Mouse (Mus musculus): ENCODE results near the gene Trim62.
A peak's percentile ranks its signal among the peaks of the same experiment; 100 is the strongest.

Gene Trim62

DNA sequence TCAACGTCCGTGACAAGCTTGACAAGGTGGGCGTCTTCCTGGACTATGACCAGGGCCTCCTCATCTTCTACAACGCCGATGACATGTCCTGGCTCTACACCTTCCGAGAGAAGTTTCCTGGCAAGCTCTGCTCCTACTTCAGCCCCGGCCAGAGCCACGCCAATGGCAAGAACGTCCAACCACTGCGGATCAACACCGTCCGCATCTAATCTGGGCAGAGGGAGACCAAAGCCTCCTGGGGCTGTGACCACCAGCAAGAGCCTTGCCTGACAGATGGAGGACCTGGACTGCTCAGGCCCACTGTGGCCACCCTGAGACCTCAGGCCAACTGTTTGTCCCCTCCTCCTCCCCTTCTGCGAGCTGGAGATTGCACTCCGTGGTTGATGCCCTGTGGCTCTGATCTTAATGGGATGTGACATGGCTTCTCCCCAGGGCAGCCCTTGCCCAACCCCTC is 26.0 kb downstream of the Trim62 start:
- DNase-seq (ENCODE audit: low spot score): no peak

DNA sequence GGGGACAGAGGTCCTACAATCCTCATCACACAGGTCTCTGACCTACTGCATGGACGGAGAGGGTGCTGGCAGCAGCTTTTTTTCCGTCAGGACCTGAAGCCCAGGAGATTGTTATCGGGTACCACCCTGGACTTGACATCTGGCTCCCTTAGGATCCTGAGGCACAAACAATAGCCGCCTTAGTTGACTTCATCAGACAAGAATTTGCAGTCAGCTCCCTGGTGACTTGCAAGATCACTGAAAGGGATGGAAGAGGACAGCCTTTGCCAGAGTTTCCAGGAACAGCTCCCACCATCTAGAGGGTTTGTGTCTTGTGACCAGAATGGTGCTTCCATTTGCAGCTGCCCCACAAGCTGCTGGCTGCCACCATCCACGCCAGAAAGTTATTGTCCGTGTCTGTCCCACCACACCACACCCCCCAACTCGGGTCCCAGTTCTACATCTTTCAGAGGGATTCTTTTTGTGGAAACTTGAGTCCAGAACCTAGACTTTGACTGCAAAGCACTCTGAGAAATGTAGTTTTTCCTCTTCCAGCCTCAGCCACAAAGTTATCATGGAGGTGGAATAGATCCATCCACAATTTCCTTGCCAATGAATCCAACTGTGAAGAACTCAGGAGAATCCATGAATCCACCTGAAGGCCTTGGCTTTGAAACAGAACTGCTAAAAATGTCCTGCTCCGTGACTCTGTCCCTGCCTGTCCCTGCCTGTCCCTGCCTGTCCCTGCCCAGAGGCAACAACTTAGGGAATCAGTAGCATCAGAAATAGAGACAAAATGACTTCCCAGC is 27.1 kb downstream of the Trim62 start:
- DNase-seq (ENCODE audit: low spot score): no peak

DNA sequence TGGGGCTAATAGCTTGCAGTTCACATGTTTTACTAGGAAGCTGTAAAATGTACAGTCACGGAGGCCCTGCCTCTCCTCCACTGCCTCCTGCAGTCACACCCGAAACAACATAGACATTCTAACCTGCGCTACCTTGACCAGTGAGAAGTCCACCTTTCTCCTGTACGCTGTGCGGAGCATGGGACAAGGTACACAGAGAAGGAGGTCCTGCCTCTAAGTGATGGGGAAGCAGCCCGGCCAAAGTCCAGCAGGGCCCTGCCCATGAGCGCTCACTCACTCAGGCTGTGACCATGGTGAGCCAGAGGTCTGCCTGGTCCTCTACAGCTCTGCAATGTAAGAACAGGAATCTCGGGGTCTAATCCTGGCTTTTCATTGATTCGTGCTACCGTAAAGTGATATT is 28.7 kb downstream of the Trim62 start:
- no peak for DNase-seq (ENCODE audit: low spot score)

DNA sequence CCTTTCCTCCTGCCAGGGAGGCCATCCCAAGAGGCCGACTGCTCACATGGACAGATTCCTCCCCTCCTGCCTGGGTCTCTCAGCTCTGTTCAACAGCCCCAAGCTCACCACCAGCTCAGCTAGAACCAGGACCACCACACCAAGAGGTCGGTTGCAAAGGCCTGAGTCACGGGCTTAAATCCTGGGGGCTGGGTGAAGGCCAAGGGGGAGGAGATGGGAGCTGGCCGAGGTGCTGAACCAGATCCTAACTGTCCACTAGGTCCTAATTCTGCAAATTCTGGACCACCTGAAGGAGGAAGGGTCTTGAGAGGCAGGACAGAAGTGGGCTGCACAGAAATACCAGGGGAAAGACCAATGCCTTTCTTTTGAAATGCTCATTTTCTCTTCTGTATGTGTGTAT is 30.4 kb downstream of the Trim62 start:
- DNase-seq (ENCODE audit: low spot score): no peak

DNA sequence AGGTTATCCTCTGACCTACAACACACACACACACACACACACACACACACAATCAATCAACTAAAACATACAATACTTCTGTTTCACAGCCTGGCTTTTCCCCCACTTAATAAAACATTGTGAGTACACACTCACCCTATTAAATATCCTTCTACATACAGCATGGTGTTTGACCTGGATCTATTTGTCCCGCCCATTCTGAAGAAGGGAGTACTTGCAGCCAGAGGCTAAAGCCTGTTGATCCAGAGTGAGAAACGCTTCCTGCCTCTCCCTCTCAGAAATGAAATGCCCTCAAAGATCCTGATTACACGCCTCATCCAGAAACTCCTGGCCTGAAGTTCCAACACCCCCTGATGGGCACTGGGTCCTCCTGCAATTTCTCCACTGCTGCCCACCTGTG is 33.7 kb downstream of the Trim62 start:
- DNase-seq (ENCODE audit: low spot score): no peak

DNA sequence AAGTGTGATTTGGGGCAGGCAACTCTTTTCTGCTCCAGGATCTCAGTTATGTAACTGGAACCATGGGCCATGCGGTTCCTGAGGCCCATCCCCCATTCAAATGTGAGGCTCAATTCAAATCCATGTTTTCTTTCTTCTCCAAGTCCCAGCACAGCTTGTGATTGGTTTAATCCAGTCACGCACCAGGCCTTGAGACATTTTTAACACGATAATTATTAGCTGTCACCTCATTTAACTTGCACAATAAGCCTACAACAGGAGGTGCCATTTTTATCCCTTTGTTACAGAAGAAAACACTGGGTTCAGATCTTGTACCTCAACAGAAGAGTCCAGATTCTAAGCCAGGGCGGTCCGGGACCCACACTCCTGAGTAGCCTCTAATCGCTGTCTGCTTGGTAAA is 34.4 kb downstream of the Trim62 start:
- no peak for DNase-seq (ENCODE audit: low spot score)

DNA sequence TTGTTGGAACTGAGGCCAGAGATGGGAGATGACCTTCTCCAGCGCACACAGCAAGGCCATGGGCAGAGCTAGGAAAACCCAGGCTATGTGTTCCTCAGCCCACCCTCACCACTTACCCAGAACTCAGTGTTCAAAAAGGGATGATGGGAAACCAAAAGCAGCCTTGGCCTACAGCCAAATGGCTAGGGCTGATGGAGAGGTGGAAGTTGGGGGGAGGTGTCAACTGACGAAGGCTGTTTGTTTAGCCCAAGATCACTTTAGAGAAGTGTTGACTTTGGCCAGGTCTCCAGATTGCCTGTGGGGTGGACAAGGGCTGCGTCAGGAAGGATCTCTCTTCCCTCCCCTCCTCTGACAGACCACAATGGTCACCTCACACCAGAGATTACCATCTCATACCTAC is 34.8 kb downstream of the Trim62 start:
- DNase-seq (ENCODE audit: low spot score): no peak

DNA sequence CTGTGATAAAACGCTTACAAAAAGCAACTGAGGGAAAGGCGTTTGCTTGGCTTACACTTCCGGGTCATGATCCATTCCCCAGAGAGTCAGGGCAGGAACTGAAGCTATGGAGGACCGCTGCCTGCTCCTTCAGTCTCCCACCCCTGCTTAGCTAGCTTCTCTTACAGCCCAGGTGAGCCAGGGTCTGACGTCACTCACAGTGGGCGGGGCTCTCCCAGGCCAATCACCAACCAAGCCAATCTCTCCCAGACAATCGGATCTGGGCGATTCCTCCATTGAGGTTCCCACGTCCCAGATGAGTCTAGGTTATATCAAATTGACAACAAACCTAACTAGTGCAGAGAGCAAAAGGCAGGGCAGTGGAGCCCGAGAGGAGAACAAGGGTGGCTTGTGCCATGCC is 35.7 kb downstream of the Trim62 start:
- DNase-seq (ENCODE audit: low spot score): no peak

DNA sequence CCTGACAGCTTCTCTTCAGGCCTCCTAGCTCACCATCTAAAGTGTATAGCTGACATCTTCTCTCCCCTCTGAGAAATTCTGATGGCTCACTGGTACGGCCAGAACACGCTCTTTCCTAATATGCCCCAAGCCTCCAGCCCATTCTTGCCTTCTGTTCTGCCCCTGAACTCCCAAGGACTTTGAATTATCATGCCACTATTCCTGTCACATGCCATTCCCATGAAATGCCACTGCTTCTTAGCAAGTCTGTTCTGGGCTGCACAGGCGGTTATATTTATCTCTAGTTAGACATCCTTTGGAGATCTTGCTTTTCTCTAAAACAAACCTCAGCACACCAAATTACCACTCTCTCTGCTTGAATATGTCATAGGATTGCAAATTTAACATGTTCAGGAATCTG is 40.2 kb downstream of the Trim62 start:
- DNase-seq (ENCODE audit: low spot score): no peak

DNA sequence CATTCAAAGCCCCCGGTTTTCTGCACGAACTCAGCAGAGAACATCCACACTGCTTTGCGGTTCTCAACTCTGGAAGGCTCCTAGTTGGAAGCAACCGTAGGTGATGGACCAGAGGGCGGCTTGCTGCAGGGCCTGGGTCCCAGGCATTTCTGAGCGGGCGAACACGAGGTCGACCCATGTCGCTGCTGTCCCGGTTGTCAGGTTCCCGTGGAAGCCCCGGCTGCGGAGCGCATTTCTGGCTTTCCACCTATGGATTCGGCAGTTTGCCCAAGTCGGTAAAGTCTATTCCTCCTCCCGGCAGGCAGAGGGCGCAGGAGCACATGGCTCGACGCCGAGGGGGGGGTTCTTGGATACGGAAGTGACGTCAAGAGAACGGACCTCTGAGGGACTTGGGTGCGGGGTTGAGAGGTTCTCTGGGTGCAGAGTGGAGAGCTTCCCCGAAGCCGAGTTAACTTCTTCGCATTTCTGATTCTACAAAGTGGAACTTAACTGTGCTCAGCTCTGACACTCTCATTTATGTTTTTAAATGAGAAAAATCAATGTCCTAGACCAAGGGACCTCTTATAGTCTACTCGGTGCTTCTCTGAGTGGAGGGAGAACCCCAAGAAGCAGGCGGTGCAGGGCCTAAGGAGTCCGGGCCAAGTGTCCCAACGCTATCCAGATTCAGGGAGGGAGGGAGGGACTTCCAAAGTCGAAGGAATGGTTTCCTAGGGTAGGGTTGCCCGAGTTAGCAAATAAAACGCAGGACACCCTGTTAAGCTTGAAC is 41.6 kb downstream of the Trim62 start:
- peak; percentile 49 for DNase-seq (ENCODE audit: low spot score)

DNA sequence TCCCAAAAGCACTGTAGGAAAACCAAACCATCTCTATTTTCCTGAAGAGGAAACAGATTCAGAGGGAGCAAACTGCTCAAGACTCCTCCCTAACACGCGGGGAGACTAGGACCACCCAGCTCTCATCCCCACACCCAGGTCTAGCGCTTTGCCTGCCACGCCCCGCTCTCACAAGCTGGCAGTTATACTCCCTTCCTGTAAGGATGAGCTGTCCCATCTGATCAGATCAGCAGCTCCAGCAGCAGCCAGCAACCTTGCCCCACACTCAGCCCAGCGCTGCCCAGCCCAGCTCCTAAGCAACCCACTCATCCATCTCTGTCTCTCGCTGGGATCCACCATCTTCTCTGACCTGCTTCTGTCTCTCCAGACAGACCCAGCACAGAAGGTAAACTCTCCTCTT is 49.4 kb downstream of the Trim62 start:
- no peak for DNase-seq (ENCODE audit: low spot score)

DNA sequence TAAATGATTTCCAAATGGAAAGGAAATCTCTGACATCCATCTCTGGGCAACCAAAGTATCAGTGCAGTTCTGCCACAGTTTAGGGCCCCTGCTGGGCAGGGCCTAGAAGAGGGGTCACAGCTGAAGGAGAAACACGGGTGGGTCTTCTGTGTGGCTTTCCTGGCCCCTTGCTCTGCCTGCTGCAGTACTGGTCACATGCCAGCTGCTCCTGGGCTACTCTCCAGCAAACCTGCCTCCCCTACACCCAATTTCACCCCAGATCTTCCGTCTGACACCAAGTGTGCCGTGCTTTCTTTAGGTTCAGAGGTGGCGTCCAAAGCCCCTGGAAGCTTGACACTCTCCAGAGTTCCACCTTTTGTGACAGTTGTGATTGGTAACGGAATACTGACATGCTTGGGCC is 52.2 kb downstream of the Trim62 start:
- DNase-seq (ENCODE audit: low spot score): no peak

DNA sequence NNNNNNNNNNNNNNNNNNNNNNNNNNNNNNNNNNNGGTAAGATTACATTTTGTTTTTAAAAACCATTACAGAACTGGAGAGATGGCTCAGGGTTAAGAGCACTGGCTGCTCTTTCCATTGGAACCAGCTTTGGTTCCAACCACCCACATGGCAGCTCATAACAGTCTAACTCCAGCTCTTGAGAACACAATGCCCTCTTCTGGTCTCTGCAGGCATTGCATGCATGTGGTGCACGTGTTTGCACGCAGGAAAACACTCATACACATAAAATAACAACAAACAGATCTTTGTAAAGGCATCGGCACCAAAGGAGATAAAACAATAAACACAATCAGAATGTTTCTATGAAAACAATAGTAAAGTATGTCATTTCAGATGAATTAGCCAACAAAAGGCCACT is 59.0 kb downstream of the Trim62 start:
- DNase-seq (ENCODE audit: low spot score): no peak

DNA sequence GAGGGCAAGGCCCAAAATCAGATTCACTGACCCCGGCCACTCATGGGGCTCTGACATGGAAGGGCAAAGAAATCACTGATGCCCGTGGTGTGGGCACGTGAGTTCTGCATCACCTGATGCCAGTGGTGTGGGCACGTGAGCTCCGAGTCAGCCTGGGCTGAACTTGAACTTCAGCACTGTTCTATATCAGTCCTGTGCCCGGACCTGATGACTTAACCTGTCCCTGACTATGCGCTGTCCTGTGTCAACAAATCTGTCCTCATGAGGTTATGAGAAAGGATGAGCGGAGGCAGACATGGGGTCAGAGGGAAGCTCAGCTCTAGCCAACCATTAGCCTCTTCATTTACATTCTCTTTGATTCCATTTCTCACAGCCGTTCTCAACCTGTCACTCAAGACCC is 63.4 kb downstream of the Trim62 start:
- DNase-seq (ENCODE audit: low spot score): no peak

DNA sequence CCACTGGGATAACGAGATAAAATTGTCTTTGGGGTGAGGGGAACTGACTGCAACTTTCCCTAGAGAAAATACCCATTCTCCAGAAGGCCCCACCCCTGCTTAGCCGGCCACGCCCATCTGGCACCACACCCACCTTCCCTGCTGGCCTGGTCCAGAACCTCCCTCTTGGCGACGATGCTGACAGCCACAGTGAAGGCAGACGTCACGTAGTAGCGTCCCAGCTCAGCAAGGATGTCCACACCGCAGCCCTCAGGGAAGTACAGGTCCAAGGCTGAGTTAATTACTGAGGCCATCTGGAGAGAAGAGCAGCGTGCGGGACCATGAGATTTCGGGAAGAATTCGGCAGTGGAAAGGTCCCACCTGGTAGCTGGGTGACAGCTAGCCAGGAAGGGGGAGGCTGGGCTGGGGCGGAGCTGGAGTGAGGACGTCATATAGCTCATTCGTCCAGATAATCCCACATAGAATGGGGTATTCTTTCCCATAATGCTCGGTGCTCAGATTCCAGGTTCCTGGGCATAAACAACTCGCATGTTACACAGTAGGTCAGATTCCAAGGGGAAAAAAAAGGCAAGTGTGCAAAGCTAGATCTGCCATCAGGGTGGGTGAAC is 64.0 kb downstream of the Trim62 start:
- no peak for DNase-seq (ENCODE audit: low spot score)

DNA sequence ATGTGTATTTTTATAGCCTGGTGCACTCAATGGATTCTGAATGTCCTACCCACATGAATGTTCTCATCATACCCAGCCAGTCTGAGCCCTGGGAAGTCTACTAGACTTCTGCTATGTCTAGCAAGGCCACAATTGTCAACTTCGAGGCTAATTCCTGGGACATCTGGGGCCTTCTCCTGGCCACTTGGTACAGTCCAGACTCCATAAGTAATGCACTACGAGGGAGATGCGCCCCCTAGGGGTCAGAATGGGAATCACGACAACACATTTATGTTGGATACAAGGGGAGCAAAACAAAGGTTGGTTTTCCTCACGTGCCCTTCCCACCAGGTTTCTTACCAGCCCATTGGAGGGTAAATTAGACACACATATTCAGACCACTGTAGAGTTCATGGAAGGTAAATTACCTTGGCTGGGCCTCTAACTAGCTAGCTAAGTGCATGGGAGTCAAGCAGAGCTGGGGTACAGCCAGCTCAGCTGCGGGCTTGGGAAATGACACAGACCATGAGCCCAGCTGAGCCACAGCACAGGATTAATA is 64.8 kb downstream of the Trim62 start:
- DNase-seq (ENCODE audit: low spot score): no peak

DNA sequence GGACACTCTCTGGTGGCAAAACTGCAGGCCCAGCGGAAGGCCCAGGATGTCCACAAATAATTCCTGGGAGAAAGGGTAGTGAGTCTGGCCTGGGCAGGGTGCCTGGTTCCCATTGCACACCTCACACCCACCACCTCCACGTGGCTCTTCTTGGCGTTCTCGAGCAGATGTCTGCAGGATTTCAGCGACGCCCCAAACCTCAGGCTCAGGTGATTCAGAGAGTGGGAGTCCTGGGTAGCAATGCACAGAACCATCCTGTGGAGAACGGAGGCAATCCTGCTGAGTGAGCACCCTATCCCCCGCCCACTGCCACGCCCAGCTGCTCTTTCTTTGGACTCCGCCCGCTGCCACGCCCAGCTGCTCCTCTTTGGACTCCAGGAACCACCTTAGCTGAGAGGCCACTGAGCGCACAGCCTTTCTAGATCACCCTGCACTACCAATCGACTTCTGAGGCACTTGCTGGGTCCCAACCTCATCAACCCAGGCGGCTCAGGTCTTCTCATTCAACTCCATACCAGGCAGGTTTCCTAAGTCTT is 66.2 kb downstream of the Trim62 start:
- no peak for DNase-seq (ENCODE audit: low spot score)

DNA sequence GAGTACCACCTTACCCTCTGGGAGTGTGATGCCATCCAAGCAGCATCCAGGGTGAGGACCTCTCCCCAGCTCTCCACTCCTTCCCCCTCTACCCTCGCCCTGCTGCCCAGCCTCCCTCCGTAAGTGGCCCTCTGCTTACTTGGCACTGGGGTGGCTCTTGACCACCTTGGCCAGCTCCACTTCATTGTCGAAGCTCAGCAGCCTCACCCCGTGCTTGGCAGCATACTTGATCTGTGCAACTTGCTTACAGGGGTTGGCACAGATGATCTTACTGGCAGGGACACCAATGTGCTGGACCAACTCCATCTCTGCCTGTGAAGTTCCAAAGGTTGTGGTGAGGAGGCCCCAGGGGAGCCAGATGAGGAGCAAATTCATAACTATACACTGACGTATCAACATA is 67.1 kb downstream of the Trim62 start:
- no peak for DNase-seq (ENCODE audit: low spot score)

DNA sequence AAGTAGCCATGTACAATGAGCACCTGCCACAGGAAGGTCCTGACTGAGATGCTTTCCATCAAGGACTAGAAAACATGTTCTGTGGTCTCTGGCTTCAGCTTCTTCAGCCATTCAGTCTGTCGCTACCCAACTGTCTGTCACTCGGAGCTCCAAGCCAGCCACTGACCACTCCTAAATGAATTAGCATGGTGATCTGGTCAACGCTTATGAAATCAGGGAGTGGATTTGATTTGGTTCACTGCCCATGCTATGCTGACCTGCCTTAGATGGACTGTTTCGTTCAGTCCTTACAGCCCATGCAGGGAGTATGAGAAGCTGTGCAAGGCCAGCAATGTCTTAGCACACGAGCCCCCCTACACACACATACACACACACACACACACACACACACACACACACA is 70.5 kb downstream of the Trim62 start:
- no peak for DNase-seq (ENCODE audit: low spot score)

DNA sequence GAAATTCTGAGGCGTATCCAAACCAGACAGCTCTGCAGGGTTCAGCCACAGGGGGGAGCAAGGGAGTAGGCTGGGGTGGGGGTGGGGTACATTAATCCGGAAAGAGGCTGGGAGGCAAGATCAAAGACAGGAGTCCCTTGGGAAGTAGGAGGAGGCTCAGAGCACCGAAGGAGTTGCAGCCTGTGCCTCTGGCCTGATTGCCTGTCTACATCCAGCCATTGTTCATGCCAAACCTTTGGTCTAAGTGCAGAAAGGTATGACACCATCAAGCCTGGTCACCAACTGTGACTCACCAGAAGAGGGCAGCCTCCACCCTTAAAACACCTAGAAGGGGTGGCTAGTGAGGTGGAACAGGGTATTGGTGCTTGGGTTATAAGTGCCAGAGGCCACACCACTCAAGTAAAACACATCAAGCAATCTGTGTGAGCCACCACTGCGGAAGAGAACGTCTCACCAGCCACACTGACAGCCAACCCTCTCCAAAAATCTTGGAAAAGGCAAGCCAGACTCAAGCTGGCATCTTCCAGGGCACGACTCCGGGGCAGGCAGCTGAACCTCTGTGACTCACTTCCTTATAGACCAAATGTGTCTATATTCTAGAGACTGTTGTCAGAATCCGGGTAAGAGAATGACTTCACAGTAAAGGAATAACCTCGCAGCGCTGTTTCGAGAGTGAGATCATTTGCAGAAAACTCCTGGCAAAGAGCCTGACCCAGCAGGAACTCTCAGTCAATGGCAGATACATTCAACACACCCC is 74.0 kb downstream of the Trim62 start:
- DNase-seq (ENCODE audit: low spot score): no peak

DNA sequence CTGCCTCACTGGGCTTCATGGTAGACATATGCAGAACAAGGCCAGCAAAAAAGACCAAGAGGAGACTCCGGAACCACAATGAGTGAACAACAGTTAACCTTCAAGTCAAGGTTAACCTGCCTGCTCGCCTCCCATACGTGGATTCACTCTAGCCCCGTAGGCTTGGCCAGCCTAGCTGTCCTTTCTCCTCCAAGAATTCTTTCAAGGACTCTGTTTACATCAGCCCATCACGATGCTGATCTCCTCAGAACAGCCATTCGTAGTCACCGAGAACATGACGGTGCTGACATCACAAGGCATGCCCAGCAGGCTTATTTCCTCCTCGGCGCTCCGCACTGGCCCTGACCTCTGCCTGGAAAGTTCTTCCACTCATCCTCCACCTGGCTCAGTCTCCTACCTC is 74.8 kb downstream of the Trim62 start:
- DNase-seq (ENCODE audit: low spot score): no peak

DNA sequence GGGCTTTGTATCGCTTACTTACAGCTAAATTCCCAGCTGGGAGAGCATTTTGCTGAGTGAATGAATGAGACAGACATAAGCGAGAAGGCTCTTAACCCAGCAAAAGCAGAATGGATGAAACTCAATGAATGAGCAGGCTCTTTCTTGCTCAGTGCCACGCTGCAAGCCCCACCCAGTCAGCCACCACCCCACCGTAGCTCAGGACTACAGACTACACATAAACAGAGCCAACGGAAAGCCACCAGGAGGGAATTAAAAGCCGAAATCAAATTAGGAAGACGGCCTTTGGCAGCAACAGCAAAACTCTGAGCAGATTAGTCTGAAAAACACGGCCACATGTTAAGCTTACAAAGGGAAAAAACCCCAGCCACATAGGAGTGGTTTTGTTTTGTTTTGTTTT is 75.5 kb downstream of the Trim62 start:
- DNase-seq (ENCODE audit: low spot score): no peak

Measured in ovary, postnatal 10 days (tissue).